Mouse (Mus musculus) CH12.LX (cell line): ENCODE measurements around the gene Dtx1.

Source experiments
- CTCF ChIP-seq, 2 experiments: IDR thresholded peaks in 1 of 2; conservative IDR thresholded peaks in 1 of 2; 2 replicates each; pipeline ENCODE4 v1.5.1; 2011 to 2012; ENCODE audit warnings: low read depth in 2 of 2, low read length in 2 of 2, improper control_type of control experiment in 1 of 2, inconsistent platforms in 1 of 2, mild to moderate bottlenecking in 1 of 2, moderate library complexity in 1 of 2
- HCFC1 ChIP-seq: IDR thresholded peaks from 2 replicates; pipeline ENCODE4 v1.6.1; 2012; ENCODE audit warnings: low read depth, mild to moderate bottlenecking, inconsistent platforms, low read length, improper control_type of control experiment
- MAZ ChIP-seq: IDR thresholded peaks from 2 replicates; pipeline ENCODE4 v1.6.1; 2012; ENCODE audit warnings: low read depth, mild to moderate bottlenecking, inconsistent platforms, low read length, improper control_type of control experiment, moderate library complexity
- POLR2A ChIP-seq: IDR thresholded peaks from 2 replicates; pipeline ENCODE4 v1.6.1; 2011; ENCODE audit warnings: low read depth, mild to moderate bottlenecking, improper control_type of control experiment, low read length

GRCm38 (mm10) chr5:120682982-120683771 lies 28.6 kb downstream of the Dtx1 start:
- TF ChIP-seq POLR2A (no peak), CTCF (conservative IDR thresholded peaks at IDR 0.05 in 1 of 2, IDR thresholded peaks at IDR 0.05 in 1 of 2; ENCODE audit: low read depth in 2 of 2, low read length in 2 of 2) (no peak), MAZ (no peak), HCFC1 (no peak)
